Mouse (Mus musculus): Measurements from ENCODE around the gene Gm40193. TPM values are rescaled to one million over a fixed set of nuclear protein-coding genes. Genes with fewer than 3 reads are reported as not detected.

Gm40193 gene
- polyA plus RNA-seq, 2 experiments: not detected

GRCm38 (mm10) chr11:70562287-70562994 lies 29.7 kb upstream of the Gm40193 start, which contains the start of gene Mink1:
Gene Mink1 (plus strand): TSS chr11:70562881.
- peaks cover 11 to 28% of the 10 kb centered on the region in 2 experiments for H3K4me1 ChIP-seq (replicated peaks; ENCODE audit: control insufficient read depth in 2 of 2, insufficient read depth in 2 of 2, low read length in 1 of 2)
- DNase-seq (ENCODE audit: low read depth in 3 of 3, low spot score in 3 of 3): peak; percentile 70 to 72 (median 71)
- H3K27me3 ChIP-seq (ENCODE audit: control insufficient read depth, insufficient read depth, low read length): no peaks in the 10 kb centered on the region
- peak within 1 kb of the TSS; percentile 78 for H3K9ac ChIP-seq (replicated peaks)
- H3K27ac ChIP-seq: peak within 1 kb of the TSS; percentile 26; the same call in 1 of the 2 replicates
- H3K36me3 ChIP-seq (replicated peaks; ENCODE audit: control insufficient read depth, insufficient read depth, low read depth): no peaks in the 10 kb centered on the region
- peak within 1 kb of the TSS; percentile 73 to 93 for H3K4me3 ChIP-seq (ENCODE audit: insufficient read depth in 1 of 2, low read depth in 2 of 2, low read length in 2 of 2)
- ATAC-seq (ENCODE audit: insufficient read depth): peak; percentile 85
- TF ChIP-seq CTCF (IDR thresholded peaks at IDR 0.05; ENCODE audit: low read depth): no peak
- TF ChIP-seq EP300 (IDR thresholded peaks at IDR 0.05; ENCODE audit: low read depth): no peak
- under 1% methylated on average over 56 of the region's 57 CpGs for WGBS (ENCODE audit: insufficient replicate concordance)
- peak within 1 kb of the TSS; percentile 91 for H3K4me2 ChIP-seq (ENCODE audit: low read depth)
- no peaks in the 10 kb centered on the region for H3K9me3 ChIP-seq (ENCODE audit: control insufficient read depth, low read length)

- TF ChIP-seq EP300 (IDR thresholded peaks at IDR 0.05; ENCODE audit: low read depth) (no peak), CTCF (IDR thresholded peaks at IDR 0.05; ENCODE audit: low read depth) (no peak)
- H3K4me3 ChIP-seq (ENCODE audit: insufficient read depth in 1 of 2, low read depth in 2 of 2, low read length in 2 of 2): peak overlapping the region; percentile 73 to 93
- H3K36me3 ChIP-seq (replicated peaks; ENCODE audit: control insufficient read depth, insufficient read depth, low read depth): no peaks in the 10 kb centered on the region
- ATAC-seq (ENCODE audit: insufficient read depth) (no peak), DNase-seq (ENCODE audit: low read depth in 3 of 3, low spot score in 3 of 3) (no peak)
- no peaks in the 10 kb centered on the region for H3K27me3 ChIP-seq (ENCODE audit: control insufficient read depth, insufficient read depth, low read length)
- no peak overlapping the region for H3K9ac ChIP-seq (replicated peaks)
- H3K4me2 ChIP-seq (ENCODE audit: low read depth): peak overlapping the region; percentile 91
- H3K9me3 ChIP-seq (ENCODE audit: control insufficient read depth, low read length): no peaks in the 10 kb centered on the region
- WGBS (ENCODE audit: insufficient replicate concordance): 7% methylated on average over 2 of the region's 2 CpGs
- H3K4me1 ChIP-seq (replicated peaks; ENCODE audit: control insufficient read depth in 2 of 2, insufficient read depth in 2 of 2, low read length in 1 of 2): peaks cover 11 to 28% of the 10 kb centered on the region in 2 experiments
- no peak overlapping the region for H3K27ac ChIP-seq
Observed at GRCm38 (mm10) chr11:70561937-70562286, 29.2 kb upstream of the Gm40193 start.

- no peak overlapping the region for H3K4me2 ChIP-seq (ENCODE audit: low read depth)
- H3K9ac ChIP-seq (replicated peaks): no peak overlapping the region
- H3K4me1 ChIP-seq (replicated peaks; ENCODE audit: control insufficient read depth in 2 of 2, insufficient read depth in 2 of 2, low read length in 1 of 2): peaks cover 7 to 8% of the 10 kb centered on the region in 2 experiments
- H3K9me3 ChIP-seq (ENCODE audit: control insufficient read depth, low read length): no peaks in the 10 kb centered on the region
- 78% methylated on average over 9 of the region's 9 CpGs for WGBS (ENCODE audit: insufficient replicate concordance)
- H3K36me3 ChIP-seq (replicated peaks; ENCODE audit: control insufficient read depth, insufficient read depth, low read depth): no peaks in the 10 kb centered on the region
- DNase-seq (ENCODE audit: low read depth in 3 of 3, low spot score in 3 of 3): no peak
- no peak overlapping the region for H3K27ac ChIP-seq
- no peak for TF ChIP-seq CTCF (IDR thresholded peaks at IDR 0.05; ENCODE audit: low read depth)
- no peak for TF ChIP-seq EP300 (IDR thresholded peaks at IDR 0.05; ENCODE audit: low read depth)
- no peaks in the 10 kb centered on the region for H3K27me3 ChIP-seq (ENCODE audit: control insufficient read depth, insufficient read depth, low read length)
- ATAC-seq (ENCODE audit: insufficient read depth): no peak
- H3K4me3 ChIP-seq (ENCODE audit: insufficient read depth in 1 of 2, low read depth in 2 of 2, low read length in 2 of 2): no peak overlapping the region
Observed at GRCm38 (mm10) chr11:70557545-70557944, 24.8 kb upstream of the Gm40193 start.

GRCm38 (mm10) chr11:70553940-70554339 lies 21.2 kb upstream of the Gm40193 start:
- Histone ChIP-seq H3K4me3 (ENCODE audit: insufficient read depth in 1 of 2, low read depth in 2 of 2, low read length in 2 of 2) (no peak overlapping the region), H3K9ac (replicated peaks) (no peak overlapping the region), H3K4me1 (replicated peaks; ENCODE audit: control insufficient read depth in 2 of 2, insufficient read depth in 2 of 2, low read length in 1 of 2) (no peaks in the 10 kb centered on the region), H3K4me2 (ENCODE audit: low read depth) (no peak overlapping the region), H3K27ac (no peak overlapping the region), H3K27me3 (ENCODE audit: control insufficient read depth, insufficient read depth, low read length) (no peaks in the 10 kb centered on the region), H3K36me3 (replicated peaks; ENCODE audit: control insufficient read depth, insufficient read depth, low read depth) (no peaks in the 10 kb centered on the region), H3K9me3 (ENCODE audit: control insufficient read depth, low read length) (no peaks in the 10 kb centered on the region)
- ATAC-seq (ENCODE audit: insufficient read depth) (no peak), DNase-seq (ENCODE audit: low read depth in 3 of 3, low spot score in 3 of 3) (no peak)
- 37% methylated on average over 7 of the region's 7 CpGs for WGBS (ENCODE audit: insufficient replicate concordance)
- TF ChIP-seq CTCF (IDR thresholded peaks at IDR 0.05; ENCODE audit: low read depth): no peak
- TF ChIP-seq EP300 (IDR thresholded peaks at IDR 0.05; ENCODE audit: low read depth): no peak

- H3K27ac ChIP-seq: no peak overlapping the region
- no peaks in the 10 kb centered on the region for H3K27me3 ChIP-seq (ENCODE audit: control insufficient read depth, insufficient read depth, low read length)
- H3K4me3 ChIP-seq (ENCODE audit: insufficient read depth in 1 of 2, low read depth in 2 of 2, low read length in 2 of 2): no peak overlapping the region
- H3K9ac ChIP-seq (replicated peaks): no peak overlapping the region
- WGBS (ENCODE audit: insufficient replicate concordance): 60% methylated on average over 8 of the region's 8 CpGs
- TF ChIP-seq CTCF (IDR thresholded peaks at IDR 0.05; ENCODE audit: low read depth): no peak
- TF ChIP-seq EP300 (IDR thresholded peaks at IDR 0.05; ENCODE audit: low read depth): no peak
- H3K4me1 ChIP-seq (replicated peaks; ENCODE audit: control insufficient read depth in 2 of 2, insufficient read depth in 2 of 2, low read length in 1 of 2): no peaks in the 10 kb centered on the region
- H3K4me2 ChIP-seq (ENCODE audit: low read depth): no peak overlapping the region
- H3K9me3 ChIP-seq (ENCODE audit: control insufficient read depth, low read length): no peaks in the 10 kb centered on the region
- no peaks in the 10 kb centered on the region for H3K36me3 ChIP-seq (replicated peaks; ENCODE audit: control insufficient read depth, insufficient read depth, low read depth)
- ATAC-seq (ENCODE audit: insufficient read depth) (no peak), DNase-seq (ENCODE audit: low read depth in 3 of 3, low spot score in 3 of 3) (no peak)
Observed at GRCm38 (mm10) chr11:70551526-70551925, 18.8 kb upstream of the Gm40193 start.

All from liver, embryonic 14.5 days (tissue).